Mouse (Mus musculus) ovary, postnatal 10 days (tissue): ENCODE measurements around the gene Pfkm.

Experiments
- DNase-seq: peaks from one replicate; pipeline ENCODE4 v3.0.0; 2022; ENCODE audit warnings: low spot score

The Pfkm gene

DNA sequence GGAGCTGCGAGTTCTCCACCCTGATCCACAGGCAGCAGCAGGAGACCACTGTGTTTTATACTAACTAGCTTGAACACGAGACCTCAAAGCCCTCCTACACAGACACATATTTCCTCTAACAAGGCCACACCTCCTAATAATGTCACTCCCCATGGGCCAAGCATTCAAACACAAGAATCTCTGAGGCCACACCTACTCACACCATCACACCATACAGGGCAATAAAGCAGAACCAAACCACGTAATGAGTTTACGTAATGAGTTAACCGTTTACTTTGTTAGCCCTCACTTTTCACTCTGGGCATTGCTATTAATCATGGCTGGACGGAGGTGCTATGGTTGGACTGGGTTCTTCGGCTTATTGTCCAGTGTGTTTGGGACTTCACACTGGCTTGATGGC, 47.4 kb downstream of the Pfkm start:
- no peak for DNase-seq

DNA sequence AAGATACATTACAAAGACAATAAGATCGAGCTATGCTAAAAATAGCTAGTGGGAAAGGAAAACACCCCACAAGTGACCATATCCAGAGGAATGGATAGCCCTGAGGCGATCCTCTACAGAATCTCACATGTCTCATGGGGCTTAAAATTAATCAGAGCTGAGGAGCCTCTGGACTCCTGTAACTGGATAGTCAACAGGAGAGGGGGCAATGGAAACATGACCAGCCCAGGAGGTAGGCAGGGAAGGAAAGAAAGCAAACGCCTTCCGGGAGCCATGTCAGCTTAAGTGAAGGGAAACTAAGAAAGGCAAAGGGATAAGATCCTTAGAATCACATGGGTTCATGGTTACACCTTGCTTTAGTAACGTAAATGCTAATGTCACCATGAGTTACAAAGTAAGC, 48.4 kb downstream of the Pfkm start:
- no peak for DNase-seq

DNA sequence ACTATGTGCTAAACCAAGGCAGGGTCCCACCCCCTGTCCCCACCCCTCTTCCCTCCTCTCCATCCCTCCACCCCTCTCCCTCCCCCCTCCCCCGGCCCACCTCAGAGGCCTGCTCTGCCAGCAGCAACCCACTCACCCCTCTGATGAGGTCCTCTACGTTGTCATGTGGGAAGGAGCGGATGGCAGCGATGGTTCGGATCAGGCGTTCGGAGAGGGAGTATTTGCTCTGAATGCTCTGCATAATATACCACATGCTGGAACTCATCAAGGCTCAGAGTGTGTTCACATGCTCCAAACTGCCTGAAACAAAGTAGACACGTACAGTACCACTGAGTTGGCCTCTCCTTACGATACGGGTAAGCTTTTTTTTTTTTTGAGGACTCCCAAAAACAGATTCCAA, 50.1 kb downstream of the Pfkm start:
- no peak for DNase-seq

DNA sequence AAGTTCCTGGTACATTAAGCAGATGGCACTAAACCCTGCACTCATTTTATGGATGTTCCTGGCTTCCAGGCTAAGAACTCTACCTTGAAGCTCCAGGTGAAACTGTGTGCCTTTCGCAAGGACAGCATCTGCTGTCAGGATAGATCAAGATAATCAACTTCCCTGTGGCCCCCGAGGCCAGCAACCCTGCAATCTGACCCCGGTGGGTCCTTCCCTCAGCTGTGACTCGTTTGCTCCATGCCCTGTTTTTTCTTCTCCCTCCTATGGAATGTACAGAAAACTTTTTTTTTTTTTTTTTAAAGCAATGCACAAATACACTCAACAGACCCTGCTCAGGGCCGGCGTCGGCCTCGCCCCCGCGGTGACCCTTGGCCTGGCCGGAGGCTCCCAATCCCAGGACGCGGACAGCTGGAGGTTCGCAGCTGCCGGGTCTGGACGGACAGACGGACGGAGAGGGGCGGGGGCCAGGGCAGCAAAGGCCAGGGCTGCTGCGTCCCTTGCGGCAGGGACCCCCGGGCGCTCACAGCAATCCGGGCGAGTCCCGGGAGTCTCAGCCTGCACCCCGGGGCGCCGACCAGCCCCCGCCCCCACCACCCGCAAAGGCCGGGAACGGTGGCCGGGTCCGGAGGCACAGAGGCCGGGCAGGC, 52.6 kb downstream of the Pfkm start:
- no peak for DNase-seq

DNA sequence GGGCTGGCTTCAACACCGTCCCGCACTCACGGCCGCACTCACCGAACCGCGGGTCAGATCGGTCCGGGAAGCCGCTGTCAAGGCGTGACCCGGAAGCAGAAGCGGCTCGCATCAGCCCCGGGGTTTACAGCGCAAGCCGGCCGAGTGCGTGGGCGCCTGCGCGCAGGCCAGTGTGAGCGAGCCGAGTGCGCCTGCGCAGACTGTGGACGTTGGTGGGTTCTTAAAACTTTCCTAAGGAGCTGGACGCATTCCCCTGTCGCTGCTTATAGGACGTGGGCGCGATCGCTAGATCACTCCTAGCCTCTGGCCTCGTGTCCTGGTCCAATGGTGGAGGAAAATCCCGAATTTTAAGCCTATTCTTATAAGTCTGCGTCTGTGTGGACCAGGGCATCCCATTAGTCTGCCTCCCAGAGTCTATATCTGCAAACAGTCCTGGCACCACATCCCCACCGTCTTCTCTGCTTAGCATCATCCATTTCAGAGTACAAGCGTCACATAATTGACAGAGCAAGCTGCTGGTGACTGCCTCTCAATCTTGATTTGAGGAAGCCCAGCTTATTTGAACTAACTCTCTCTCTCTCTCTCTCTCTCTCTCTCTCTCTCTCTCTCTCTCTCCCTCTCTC, 53.3 kb downstream of the Pfkm start:
- peak; percentile 74 for DNase-seq

DNA sequence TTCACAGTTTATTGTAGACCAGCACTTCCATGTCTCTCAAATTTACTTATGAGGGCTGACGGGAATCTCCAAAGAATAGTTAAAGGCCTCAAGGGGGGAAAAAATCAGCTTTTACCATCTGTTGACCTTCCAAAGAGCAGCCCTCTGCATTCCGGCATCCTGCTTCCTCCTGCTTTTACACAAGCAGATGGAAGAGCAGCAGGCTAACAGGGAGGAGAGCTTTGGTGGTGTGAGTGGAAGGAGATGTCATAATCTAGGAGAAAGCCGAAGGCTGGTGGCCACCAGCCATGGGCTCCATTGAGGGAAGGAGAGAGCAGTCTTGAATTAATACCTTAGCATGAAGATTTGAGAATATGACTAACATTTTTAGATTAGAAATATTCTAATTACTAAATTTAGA, 56.0 kb downstream of the Pfkm start:
- no peak for DNase-seq

DNA sequence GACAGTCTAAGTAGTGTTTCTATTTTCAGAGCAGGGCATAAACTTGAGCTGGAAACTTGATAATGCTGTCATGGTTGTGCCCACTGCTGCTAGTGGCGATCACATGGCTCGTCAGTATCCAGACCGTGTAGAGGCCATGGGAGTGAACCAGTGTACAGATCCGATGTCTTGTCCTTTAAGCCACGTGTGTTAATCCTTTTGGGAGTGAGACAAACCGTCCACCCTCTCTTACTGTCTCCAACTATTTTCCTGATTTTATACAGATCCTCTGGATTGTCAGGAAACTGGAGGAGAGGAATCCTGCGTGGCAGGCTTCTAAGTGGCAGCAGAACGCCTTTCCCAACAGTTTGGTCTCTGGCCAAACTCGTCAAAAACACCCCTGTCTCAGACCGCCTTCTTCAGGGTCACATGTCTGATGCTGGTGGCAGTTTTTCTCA, 56.8 kb downstream of the Pfkm start:
- DNase-seq, result no peak

DNA sequence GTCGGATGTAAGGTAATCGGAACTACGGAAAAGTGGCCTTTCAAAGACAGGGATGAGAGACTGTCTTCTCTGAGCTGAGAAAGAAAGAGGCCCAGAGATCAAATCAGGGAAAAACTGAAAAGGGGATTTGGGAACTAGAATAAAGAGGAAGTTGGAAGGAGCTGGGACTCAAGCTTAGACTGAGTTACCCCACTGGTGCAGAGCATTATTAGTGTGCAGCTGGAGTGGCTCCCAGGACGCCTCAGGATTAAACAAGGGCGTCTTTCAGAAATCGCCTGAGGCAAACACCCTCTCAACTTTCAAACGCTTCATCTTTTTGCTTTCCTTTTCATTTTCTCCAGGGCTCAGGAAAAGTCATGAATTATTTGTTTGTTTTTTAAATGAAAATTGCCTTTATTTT, 60.5 kb downstream of the Pfkm start:
- no peak for DNase-seq

DNA sequence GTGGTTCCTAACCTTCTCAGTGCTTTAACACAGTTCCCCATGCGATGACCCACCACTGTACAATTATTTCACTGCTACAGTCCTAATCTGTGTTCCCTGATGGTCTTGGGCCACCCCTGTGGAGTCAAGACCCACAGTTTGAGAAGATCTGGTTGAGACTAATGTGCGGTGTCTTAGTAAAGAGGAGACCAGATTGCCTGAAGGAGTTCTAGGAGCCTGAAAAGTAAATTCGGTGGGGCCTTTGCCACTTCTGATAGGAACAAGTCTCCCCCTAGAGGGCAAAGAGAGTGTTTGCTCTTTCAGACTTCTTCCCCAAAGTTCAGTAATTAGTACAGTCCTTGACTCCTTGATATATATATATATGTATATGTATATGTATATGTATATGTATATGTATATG, 61.2 kb downstream of the Pfkm start:
- DNase-seq, result no peak

DNA sequence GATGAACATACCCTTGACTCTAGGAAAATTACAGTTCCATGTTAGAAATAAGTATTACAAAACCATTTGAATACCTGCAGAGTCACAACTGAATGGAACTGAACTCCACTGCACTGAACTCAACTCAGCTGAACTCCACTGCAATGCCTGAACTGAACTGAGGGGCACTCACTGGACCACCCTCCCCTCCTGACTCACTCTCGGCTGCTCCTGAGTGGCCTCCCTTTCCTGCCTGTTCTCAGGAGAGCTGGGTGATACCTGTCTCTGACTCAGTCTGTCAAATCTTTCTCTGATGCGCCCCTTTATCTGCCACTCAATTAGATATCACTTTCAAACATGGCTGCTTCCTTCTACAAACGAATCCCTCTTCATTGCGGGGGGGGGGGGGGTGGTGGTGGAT, 61.8 kb downstream of the Pfkm start:
- no peak for DNase-seq

DNA sequence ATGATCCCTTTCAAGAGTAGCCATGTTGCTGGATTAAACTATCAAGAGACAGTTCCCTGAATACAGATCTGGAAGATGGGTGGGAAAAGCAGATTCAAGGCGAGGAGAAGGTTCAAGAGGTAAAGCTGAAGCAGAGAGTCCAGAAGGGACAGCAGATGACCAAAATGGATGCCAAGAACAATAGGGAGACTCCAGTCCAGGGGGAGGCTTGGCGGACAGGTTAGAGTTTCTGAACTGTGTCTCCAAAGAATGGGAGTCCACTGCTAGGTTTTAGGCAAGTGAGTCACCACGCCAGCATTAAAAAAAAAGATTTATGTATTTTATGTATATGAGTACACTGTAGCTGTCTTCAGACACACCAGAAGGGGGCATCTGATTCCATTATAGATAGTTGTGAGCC, 62.2 kb downstream of the Pfkm start:
- no peak for DNase-seq

DNA sequence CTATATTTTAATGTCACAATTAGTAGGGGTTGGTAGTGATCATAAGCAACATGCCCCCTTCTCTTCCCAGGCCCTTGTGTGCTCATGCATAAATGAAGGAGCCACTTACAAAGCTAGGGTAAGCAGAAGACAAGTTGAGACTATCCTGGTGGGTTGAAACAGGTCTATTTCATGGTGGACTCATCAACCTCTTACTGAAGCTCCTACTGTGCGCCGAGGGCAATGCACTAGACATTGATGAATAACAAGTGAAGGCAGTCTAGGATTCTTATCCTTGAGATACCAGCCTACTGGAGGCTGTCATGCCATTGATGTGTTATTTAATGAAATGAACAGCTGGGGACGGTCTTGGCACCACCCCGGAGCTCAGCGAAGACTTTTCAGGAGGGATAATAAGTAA, 62.9 kb downstream of the Pfkm start:
- DNase-seq, result no peak

DNA sequence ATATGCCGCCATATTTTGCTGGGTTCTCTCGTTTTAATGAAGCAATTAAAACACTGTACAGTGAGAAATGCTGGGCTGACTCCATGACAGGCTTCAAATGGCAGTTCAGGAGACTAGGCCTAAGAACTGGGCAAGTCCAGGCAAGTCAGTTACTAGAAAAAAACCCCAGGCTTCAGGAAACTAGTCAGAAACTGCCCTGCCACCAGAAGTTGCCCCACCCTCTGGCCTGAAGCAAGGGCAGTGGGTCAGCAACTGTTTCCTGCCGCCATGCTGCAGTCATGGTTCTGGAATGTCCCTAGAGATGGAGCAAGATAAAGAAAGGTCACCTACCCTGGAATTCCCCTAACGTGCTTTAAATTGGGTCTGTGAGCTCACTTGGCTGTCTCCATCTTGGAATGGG, 63.6 kb downstream of the Pfkm start:
- DNase-seq, result no peak

DNA sequence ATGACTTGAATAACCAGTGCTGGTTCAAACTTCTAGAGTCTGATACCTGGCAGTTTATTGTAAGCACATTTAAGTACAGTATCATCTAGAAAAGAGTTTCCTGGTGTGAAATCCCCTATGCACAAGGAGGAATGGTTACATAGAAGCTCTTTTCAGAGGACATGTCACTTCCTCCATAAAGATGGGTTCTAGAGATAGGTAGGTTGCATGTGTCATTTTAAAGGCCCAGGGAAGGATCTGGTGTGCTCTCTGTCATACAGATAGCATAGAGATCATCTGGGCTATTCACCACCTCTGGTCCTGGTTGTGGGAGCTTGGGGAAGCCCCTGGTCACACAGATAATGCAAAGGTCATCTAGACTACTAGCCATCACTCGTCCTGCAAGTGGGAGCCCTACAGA, 64.9 kb downstream of the Pfkm start:
- DNase-seq, result no peak

DNA sequence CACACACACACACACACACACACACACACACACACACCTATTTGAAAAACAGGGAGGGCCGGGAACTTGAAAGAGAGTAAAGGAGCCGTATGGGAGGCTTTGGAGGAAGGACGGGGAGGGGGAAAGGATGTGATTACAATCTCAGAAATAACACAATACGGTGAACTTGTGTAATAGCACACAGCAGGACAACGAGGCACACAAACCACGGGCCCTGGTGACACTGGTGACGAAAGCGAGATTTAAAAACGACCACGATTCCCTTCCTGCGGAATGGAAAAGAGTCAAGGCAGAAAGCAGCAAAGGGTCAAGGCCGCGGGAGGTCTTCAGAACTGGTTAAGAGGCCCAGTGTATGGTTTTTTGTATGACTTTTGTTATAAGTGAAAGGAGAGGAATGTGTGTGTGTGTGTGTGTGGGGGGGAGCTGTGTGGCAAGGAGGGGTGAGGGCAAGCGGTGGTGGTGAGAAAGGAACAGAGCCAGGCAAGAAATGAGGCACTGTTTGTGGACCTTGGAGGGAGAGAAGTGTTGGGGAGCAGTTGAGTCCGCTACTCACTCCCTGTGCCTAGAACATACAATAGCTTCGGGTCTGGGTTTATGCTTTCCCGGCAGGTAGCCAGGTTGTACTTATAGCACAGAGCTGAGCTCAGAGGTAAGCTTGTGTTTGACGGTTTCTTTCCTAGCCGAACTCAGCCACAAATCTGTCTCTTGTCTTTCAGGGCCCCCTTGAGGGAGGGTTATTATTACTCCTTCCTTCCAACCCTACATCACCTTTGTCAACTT, 68.8 kb downstream of the Pfkm start:
- DNase-seq, result no peak

DNA sequence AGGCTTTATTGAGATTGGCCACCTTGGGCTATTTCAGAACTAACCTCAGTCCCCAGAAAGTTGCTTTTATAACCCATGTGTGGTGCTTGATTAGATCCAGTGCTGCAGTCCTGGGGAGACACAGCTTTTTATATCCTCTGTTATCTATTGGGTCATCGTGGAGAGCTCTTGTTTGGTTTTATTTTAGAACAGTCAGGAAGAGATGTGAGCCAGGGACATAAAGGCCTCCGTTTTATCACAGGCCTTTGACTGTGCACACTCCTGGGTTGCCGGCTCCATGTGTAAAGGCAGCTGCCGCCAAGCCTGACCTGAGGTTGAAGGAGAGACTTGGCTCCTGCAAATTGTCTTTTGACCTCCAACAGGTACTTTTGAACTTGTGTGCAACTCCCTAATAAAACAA, 70.2 kb downstream of the Pfkm start:
- no peak for DNase-seq

DNA sequence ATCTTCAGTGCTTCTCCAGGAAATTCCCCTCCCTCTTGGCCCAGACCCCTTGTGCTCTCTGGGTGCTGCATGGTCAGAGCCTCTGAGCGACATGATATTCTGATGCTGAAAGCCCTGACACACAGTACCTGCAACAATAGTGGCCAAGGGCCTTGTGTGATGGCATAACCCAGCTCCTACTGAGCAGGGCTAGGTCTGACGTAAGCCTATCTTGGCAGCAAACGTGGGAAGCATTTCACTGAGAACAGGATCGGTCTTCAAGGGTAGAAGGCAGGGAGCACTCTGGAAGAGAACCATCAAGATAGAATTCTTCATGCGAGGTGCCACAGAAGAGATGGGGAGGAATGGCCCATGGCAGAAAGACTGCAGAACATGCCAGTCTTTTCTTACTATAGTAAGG, 73.1 kb downstream of the Pfkm start, which contains the start of gene Asb8:
Gene Asb8 (minus strand): TSS at position 101 of the 400 bp plus-strand sequence.
- no peak for DNase-seq

DNA sequence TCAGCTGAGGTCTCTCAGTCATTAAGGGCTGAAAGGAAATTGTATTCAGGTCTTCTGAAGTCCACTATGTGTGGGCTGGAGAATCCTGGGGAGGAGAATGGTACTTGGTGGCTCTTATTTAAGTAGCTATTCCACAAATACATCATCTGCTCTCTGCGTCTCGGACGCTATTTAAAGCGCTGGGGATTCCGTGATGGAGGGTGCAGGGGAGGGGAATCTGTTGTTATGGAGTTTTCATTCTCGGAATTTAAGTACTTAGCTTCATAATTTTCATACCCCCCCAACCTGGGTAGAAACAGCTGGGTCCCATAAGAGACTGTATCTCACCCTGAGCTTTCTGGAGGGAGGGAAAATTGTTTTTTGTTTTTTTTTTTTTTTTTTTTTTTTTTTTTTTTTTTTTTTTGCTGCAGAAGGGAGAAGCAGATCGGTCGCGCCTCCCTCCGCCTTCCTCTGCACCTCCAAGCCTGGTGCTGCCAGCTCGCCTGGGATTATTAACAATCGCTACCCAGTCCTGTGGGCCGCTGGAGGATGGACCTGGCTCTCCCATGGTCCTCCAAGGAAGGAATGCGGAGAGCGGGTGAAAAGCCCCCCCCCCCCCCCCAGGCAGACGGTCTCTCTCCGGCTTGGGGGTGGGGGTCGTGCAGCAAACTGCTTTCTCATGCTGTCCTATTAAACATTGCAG, 74.7 kb downstream of the Pfkm start, which contains the start of gene Ccdc184:
Gene Ccdc184 (plus strand): TSS at position 196 of the 682 bp plus-strand sequence.
- no peak for DNase-seq

DNA sequence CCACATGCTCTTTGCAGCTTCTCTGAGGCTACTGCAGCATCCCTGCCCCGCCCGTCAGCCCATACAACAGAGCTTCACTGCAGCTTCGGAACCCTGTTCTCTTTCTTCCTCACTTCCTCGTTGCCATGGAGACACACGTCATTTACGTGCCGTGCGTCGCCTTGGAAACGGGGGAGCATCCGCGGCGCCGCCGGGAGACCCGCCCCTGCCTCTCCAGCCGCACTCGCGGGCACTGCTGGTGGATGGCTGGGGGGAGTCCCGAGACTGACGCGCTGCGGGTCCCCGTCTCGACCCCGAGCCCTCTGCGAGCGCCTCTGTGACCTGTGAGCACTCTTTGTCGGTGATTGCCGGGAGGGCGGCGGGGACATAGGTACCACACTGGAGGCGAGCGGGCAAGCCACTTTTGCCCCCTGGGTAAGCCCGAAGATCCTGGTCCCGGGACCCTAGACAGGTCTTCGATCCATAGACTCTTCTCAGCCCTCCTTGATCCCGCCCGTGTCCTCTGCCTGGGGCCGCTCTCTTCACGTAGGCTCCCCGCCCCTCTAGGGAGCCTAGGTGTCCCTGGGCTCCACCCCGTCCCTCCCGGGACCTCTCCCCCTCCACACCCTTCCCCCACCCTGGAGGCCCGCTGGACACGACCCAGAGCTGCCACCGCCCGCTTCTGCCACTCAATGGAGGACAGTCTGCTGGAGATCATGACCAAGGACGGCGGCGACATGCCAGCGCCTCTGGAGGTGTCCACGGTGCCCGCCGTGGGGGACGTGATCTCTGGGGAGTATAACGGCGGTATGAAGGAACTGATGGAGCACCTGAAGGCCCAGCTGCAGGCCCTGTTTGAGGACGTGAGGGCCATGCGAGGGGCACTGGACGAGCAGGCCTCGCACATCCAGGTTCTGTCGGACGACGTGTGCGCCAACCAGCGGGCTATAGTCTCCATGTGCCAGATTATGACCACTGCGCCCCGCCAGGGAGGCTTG, 75.5 kb downstream of the Pfkm start:
- no peak for DNase-seq

DNA sequence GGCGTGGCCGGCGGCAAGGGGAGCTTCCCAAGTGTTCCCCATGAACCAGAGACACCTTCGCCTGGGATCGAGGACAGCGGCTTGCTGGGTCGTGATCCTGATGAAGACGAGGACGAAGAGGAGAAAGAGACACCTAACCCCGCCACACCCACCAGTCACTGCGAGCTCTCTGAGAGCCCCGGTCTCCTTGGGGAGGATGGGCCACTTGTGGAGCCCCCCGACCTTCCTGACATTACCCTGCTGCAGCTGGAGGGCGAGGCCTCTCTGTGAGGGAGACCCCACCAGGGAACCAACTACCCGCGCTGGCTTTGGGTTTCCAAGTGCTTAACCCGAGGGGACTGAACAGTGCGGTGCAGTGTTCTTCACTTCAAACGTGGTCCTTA, 76.2 kb downstream of the Pfkm start:
- DNase-seq, result no peak

DNA sequence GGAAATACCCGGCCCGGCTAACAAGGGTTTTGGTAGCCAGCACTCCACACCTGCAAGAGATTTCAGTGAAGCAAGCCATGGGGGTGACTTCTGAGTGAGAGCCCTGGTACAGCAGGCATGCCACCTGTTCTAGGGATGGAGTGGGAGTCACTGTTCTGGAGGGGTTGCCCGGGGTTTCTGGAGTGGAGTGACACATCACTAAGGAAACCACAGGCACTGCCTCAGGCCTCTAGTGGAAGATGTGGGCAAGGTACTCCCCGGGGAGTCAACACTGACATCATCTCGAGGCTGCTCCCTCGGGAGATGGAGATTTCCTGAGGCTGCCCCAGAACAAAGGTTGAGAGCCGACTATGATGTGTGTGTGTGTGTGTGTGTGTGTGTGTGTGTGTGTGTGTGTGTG, 78.0 kb downstream of the Pfkm start:
- no peak for DNase-seq

DNA sequence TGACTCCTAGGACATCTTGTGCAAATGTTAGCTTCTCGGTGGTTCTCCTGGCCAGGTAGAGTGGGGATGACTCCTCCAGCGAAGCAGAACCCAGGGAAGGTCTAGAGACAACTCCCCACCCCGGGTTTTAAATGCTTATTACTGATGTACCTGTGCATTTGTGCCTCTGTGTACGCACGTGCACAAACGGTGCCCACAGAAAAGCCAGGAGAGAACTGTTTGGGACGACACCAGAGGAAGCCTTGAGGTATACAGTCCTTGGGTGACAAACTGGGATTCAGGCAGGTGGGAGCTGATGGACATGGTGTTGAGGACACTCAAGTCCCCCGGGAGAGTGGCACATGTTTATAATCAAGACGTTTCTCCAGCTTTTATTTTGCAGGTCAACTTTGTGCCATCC, 78.5 kb downstream of the Pfkm start:
- DNase-seq, result no peak
